Mouse (Mus musculus): Measurements from ENCODE around the gene Fabp6.

DNA sequence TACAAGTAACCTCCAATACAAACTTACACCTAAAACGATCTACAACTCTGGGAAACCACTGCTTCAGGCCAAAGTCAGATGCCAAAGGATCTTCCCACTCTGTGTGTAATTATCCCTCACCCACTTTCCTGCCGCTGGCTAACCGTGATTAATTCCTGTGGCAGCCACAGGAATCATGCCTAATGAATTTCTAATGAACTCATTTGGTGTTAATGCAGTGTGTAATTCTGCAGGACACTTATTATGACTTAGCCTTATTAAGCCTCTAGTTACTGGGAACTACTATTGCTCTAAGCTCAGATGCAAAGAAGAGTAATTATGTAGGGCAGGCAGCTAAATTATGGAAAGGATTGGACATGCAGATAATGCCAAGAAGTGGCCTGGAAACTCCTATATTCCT is 7.1 kb upstream of the Fabp6 start:
- TF ChIP-seq POLR2A (IDR thresholded peaks at IDR 0.05; ENCODE audit: borderline replicate concordance, extremely low read depth, insufficient read depth, insufficient read length, poor library complexity, severe bottlenecking) = no peak
- no peak for TF ChIP-seq CTCF (IDR thresholded peaks at IDR 0.05; ENCODE audit: borderline replicate concordance, extremely low read depth, insufficient read depth, insufficient read length)
